Mouse (Mus musculus): ENCODE data around the gene Add1.

- TF ChIP-seq GATA1 (IDR thresholded peaks at IDR 0.05; ENCODE audit: low read length) (no peak), TAL1 (IDR thresholded peaks at IDR 0.05; ENCODE audit: low read length) (no peak)
These were observed 36.5 kb downstream of the Add1 start for GRCm38 (mm10) chr5:34609966-34610365.

Measured in erythroblast, embryonic 14.5 days (primary cell).